Mouse (Mus musculus): Measurements from ENCODE around the gene Mob3b. TPM values are rescaled to one million over a fixed set of nuclear protein-coding genes. Genes with fewer than 3 reads are reported as not detected.

Gene Mob3b
- polyA plus RNA-seq, 1 experiment from 2014 or later, result 20.7 TPM

- 81% methylated on average over 4 of the region's 4 CpGs for WGBS
Observed at GRCm38 (mm10) chr4:34986647-34987046, 170.6 kb downstream of the Mob3b start.

DNA sequence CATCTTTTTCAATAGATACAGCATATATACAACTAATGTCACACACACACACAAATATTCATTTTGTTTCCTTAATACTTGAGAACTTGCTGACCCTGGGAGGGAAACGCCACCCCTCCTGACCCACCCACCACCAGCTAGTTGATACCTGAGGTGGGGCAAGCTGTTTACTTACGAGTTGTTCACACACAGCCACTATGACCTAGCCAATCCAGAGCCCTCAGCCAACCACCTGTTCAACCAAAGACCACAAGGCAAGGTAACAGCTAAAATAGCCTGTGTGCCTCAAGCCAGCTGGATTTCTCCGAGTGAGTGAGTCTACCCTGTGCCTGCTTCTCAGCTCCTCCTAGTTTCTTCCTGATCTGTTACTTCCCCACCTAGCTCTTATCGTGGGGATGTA lies 172.9 kb downstream of the Mob3b start:
- WGBS, result 93% methylated on average over 4 of the region's 4 CpGs
- no peak overlapping the region for H3K9ac ChIP-seq
- no peak overlapping the region for H3K27ac ChIP-seq
- no peak overlapping the region for H3K4me2 ChIP-seq
- no peaks in the 10 kb centered on the region for H3K27me3 ChIP-seq
- no peak overlapping the region for H3K4me3 ChIP-seq (replicated peaks)
- H3K4me1 ChIP-seq, result peaks cover 17% of the 10 kb centered on the region; the same call in 1 of the 2 replicates
- ATAC-seq (ENCODE audit: low FRiP score), result no peak
- no peaks in the 10 kb centered on the region for H3K9me3 ChIP-seq
- no peaks in the 10 kb centered on the region for H3K36me3 ChIP-seq (replicated peaks)

More at GRCm38 (mm10) chr4:34986647-34987046, 170.6 kb downstream of the Mob3b start:
- Histone ChIP-seq H3K27me3 (no peaks in the 10 kb centered on the region), H3K9ac (no peak overlapping the region), H3K9me3 (no peaks in the 10 kb centered on the region), H3K36me3 (replicated peaks) (no peaks in the 10 kb centered on the region), H3K4me1 (peaks cover 11% of the 10 kb centered on the region), H3K27ac (no peak overlapping the region), H3K4me3 (replicated peaks) (no peak overlapping the region), H3K4me2 (no peak overlapping the region)
- ATAC-seq (ENCODE audit: low FRiP score), result no peak

DNA sequence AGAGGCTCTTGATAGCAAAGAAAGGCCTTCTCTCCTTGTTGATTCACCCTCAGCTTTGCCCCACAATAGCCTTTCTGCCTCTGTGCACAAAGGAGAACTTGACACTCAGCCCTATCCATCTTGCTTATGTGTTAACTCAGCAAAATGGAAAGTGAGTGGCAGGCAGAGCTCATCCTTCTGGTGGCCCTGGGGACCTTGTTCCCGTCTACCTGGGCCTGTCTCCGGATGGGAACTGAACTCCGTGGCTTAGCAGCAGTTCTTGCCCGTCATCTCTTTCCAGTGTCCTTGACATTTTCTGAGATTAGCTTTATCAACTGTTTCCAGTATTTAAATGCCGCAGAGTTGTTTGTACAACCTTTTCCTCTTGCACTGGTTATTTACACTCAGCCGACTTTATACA lies 173.8 kb downstream of the Mob3b start:
- Histone ChIP-seq H3K4me3 (replicated peaks) (no peak overlapping the region), H3K4me2 (no peak overlapping the region), H3K9me3 (no peaks in the 10 kb centered on the region), H3K36me3 (replicated peaks) (no peaks in the 10 kb centered on the region), H3K4me1 (peaks cover 17% of the 10 kb centered on the region; the same call in 1 of the 2 replicates), H3K27ac (no peak overlapping the region), H3K27me3 (no peaks in the 10 kb centered on the region), H3K9ac (no peak overlapping the region)
- ATAC-seq (ENCODE audit: low FRiP score), result no peak
- WGBS, result 91% methylated on average over 6 of the region's 6 CpGs

DNA sequence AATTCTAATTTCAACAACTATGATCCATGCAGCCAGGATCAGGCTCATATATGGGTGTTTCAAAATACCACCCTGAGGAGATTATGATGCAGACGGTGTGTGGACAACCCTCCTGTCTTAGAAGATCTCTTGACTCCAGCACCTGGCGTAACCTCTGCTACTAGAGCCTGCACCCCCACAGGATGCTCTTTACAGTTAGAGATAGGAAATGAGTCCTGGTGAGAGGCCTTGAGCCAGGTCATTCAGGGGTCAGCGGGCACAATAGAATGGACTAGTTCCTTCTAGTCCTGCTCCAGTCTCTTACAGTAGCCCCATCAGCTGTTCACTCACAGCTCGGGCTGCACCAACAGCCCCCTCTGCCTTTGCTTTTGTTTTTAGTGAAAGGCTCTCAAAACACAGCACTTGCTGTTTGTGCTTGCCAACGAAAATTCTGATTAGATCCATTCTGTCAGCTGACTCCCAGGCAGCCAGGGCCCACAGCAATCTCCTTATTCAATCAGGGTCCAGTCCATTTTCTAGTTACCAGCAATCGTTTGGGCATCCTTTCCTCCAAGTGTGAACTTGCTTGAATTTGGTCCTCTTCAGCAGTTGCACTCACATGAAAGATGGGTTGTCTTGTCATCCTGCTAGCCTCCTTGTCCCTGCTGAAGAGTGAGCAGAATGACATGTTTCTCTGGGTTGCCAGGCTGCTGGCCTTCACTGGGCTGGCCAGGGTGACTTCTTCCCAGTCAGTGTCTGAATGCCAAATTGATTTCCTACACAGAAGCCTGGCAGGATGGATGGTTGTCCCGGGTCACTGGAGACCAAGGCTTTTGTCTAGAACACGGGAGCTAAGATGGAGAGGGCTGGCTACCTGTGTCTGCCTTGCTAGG lies 175.7 kb downstream of the Mob3b start:
- no peak for ATAC-seq (ENCODE audit: low FRiP score)
- Histone ChIP-seq H3K27me3 (no peaks in the 10 kb centered on the region), H3K4me2 (no peak overlapping the region), H3K9me3 (no peaks in the 10 kb centered on the region), H3K27ac (no peak overlapping the region), H3K9ac (no peak overlapping the region), H3K4me1 (peaks cover 17% of the 10 kb centered on the region; the same call in 1 of the 2 replicates), H3K36me3 (replicated peaks) (no peaks in the 10 kb centered on the region), H3K4me3 (replicated peaks) (no peak overlapping the region)
- WGBS, result 70% methylated on average over 8 of the region's 8 CpGs

- H3K27me3 ChIP-seq, result no peaks in the 10 kb centered on the region
- peaks cover 17% of the 10 kb centered on the region; the same call in 1 of the 2 replicates for H3K4me1 ChIP-seq
- H3K9ac ChIP-seq, result no peak overlapping the region
- 54% methylated on average over 8 of the region's 8 CpGs for WGBS
- H3K9me3 ChIP-seq, result no peaks in the 10 kb centered on the region
- no peak overlapping the region for H3K4me3 ChIP-seq (replicated peaks)
- ATAC-seq (ENCODE audit: low FRiP score), result no peak
- H3K4me2 ChIP-seq, result no peak overlapping the region
- H3K27ac ChIP-seq, result no peak overlapping the region
- no peaks in the 10 kb centered on the region for H3K36me3 ChIP-seq (replicated peaks)
Observed at GRCm38 (mm10) chr4:34980461-34981039, 176.7 kb downstream of the Mob3b start.

- 93% methylated on average over 4 of the region's 4 CpGs for WGBS
- Histone ChIP-seq H3K4me2 (no peak overlapping the region), H3K9me3 (no peaks in the 10 kb centered on the region), H3K27me3 (no peaks in the 10 kb centered on the region), H3K9ac (no peak overlapping the region), H3K4me1 (peaks cover 17% of the 10 kb centered on the region; the same call in 1 of the 2 replicates), H3K27ac (no peak overlapping the region), H3K36me3 (replicated peaks) (no peaks in the 10 kb centered on the region), H3K4me3 (replicated peaks) (no peak overlapping the region)
- ATAC-seq (ENCODE audit: low FRiP score), result no peak
Observed at GRCm38 (mm10) chr4:34976916-34977702, 180.2 kb downstream of the Mob3b start.

GRCm38 (mm10) chr4:34976331-34976778 lies 180.9 kb downstream of the Mob3b start:
- Histone ChIP-seq H3K4me2 (no peak overlapping the region), H3K9ac (no peak overlapping the region), H3K36me3 (replicated peaks) (no peaks in the 10 kb centered on the region), H3K4me3 (replicated peaks) (no peak overlapping the region), H3K9me3 (no peaks in the 10 kb centered on the region), H3K27me3 (no peaks in the 10 kb centered on the region), H3K4me1 (peaks cover 11% of the 10 kb centered on the region; the same call in 1 of the 2 replicates), H3K27ac (no peak overlapping the region)
- 93% methylated on average over 13 of the region's 13 CpGs for WGBS
- ATAC-seq (ENCODE audit: low FRiP score), result no peak

DNA sequence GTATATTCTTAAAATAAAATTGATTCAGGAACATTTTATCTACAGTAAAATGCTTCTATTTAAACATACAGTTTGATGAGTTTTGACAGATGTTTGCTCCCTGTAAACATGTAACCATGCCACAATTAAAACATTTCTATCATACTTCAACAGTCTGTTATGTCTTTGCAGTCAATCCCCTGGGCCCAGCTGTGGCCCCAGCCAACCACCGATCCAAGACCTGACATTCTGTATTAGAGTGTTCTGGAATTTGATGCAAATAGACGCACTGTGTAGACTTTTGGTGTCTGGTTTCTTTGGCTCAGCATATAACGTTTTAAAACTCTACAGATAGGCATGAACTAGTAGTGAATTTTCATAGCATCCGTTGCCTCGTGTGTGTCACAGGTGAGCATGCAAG lies 182.5 kb downstream of the Mob3b start:
- WGBS, result 84% methylated on average over 5 of the region's 5 CpGs
- Histone ChIP-seq H3K27ac (no peak overlapping the region), H3K4me3 (replicated peaks) (no peak overlapping the region)

DNA sequence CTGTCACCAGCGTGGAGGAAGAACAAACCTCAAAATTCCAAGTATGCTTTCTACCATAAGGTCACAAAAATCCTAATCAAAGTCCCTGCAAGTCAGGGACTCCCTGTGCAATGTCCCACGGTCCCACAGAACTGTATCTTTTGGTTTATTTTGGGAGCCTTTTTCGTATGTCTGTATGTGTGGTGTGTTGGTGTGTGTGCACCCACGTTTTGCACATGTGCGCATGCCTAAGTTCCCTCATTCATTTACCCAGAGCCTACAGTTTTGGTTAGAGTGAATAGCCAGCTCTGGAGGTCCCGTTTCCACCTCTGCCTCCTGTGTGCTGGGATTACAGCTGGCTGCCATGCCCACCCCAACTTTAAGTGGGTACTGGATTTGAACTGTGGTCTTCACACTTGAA lies 189.7 kb downstream of the Mob3b start:
- no peaks in the 10 kb centered on the region for H3K27me3 ChIP-seq
- H3K4me2 ChIP-seq, result no peak overlapping the region
- H3K36me3 ChIP-seq (replicated peaks), result no peaks in the 10 kb centered on the region
- 86% methylated on average over 6 of the region's 6 CpGs for WGBS
- peaks cover 7% of the 10 kb centered on the region; the same call in 1 of the 2 replicates for H3K4me1 ChIP-seq
- no peak overlapping the region for H3K4me3 ChIP-seq (replicated peaks)
- H3K27ac ChIP-seq, result no peak overlapping the region
- ATAC-seq (ENCODE audit: low FRiP score), result no peak
- H3K9me3 ChIP-seq, result no peaks in the 10 kb centered on the region
- no peak overlapping the region for H3K9ac ChIP-seq

More for the DNA sequence above, 182.5 kb downstream of the Mob3b start:
- H3K9me3 ChIP-seq, result no peaks in the 10 kb centered on the region
- no peak overlapping the region for H3K4me2 ChIP-seq
- H3K4me1 ChIP-seq, result no peaks in the 10 kb centered on the region
- H3K27me3 ChIP-seq, result no peaks in the 10 kb centered on the region
- H3K36me3 ChIP-seq (replicated peaks), result no peaks in the 10 kb centered on the region
- no peak for ATAC-seq (ENCODE audit: low FRiP score)
- H3K9ac ChIP-seq, result no peak overlapping the region

GRCm38 (mm10) chr4:34966336-34966957 lies 190.8 kb downstream of the Mob3b start:
- Histone ChIP-seq H3K4me1 (peaks cover 7% of the 10 kb centered on the region; the same call in 1 of the 2 replicates), H3K36me3 (replicated peaks) (no peaks in the 10 kb centered on the region), H3K9me3 (no peaks in the 10 kb centered on the region), H3K27ac (no peak overlapping the region), H3K9ac (no peak overlapping the region), H3K4me3 (replicated peaks) (no peak overlapping the region), H3K4me2 (no peak overlapping the region), H3K27me3 (no peaks in the 10 kb centered on the region)
- 79% methylated on average over 8 of the region's 8 CpGs for WGBS
- no peak for ATAC-seq (ENCODE audit: low FRiP score)

DNA sequence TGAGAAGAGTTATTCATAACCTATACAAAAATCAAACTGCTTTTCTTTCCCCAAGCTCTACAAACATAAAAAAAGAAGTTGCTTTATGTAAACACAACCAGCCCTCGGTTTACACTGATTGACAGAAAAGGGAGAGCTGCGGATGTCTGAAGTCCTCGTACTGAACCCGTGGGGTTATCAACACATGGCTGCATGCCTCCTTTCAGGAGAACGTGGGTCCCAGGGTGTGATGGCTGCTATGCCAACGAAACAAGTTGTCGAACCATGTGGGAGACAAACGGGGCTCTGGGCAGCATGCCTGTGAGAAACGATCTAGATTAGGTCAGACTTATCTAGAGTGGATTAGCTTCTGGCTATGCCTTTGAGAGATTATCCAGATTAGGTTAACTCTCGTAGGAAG lies 192.4 kb downstream of the Mob3b start:
- Histone ChIP-seq H3K27me3 (no peaks in the 10 kb centered on the region), H3K4me2 (no peak overlapping the region), H3K9ac (no peak overlapping the region), H3K36me3 (replicated peaks) (no peaks in the 10 kb centered on the region), H3K27ac (no peak overlapping the region), H3K9me3 (no peaks in the 10 kb centered on the region), H3K4me1 (peaks cover 7% of the 10 kb centered on the region; the same call in 1 of the 2 replicates), H3K4me3 (replicated peaks) (no peak overlapping the region)
- 72% methylated on average over 10 of the region's 10 CpGs for WGBS
- no peak for ATAC-seq (ENCODE audit: low FRiP score)

- Histone ChIP-seq H3K4me3 (replicated peaks) (no peak overlapping the region), H3K4me2 (no peak overlapping the region), H3K4me1 (peaks cover 7% of the 10 kb centered on the region; the same call in 1 of the 2 replicates), H3K27ac (no peak overlapping the region), H3K27me3 (no peaks in the 10 kb centered on the region), H3K9ac (no peak overlapping the region), H3K9me3 (no peaks in the 10 kb centered on the region), H3K36me3 (replicated peaks) (no peaks in the 10 kb centered on the region)
- no peak for ATAC-seq (ENCODE audit: low FRiP score)
- 91% methylated on average over 13 of the region's 13 CpGs for WGBS
Observed at GRCm38 (mm10) chr4:34963999-34964398, 193.3 kb downstream of the Mob3b start.
